Mouse (Mus musculus) lung, postnatal 36 days (tissue): Measurements from ENCODE around the gene Tmem268.
A peak's percentile ranks its signal among the peaks of the same experiment; 100 is the strongest.

ENCODE experiments used
- DNase-seq: peaks from one replicate; pipeline ENCODE4 v3.0.0; 2022; ENCODE audit warnings: mixed read lengths

The Tmem268 gene

DNA sequence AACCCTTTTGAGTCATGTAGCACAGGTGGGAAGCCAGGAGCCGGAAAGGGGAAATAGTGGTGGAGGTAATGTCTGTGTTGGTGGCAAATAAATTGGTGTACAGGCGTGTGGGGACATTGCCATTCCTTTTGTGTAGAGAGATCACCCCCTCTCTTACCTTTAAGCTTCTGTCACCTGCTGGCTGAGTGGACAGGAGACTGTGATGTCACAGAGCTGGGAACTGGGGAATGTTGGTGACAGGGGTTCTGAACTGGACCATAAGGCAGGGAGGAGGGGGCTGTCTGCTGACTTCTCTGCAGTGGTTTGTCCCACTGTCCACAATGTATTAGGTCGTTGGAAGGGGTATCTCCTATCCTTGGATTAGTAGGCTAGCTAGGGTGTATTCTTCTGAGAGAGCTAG, 46.4 kb downstream of the Tmem268 start, which contains the start of gene Gm11213:
Gene Gm11213 (minus strand): TSS at position 317 of the 400 bp plus-strand sequence.
- no peak for DNase-seq

DNA sequence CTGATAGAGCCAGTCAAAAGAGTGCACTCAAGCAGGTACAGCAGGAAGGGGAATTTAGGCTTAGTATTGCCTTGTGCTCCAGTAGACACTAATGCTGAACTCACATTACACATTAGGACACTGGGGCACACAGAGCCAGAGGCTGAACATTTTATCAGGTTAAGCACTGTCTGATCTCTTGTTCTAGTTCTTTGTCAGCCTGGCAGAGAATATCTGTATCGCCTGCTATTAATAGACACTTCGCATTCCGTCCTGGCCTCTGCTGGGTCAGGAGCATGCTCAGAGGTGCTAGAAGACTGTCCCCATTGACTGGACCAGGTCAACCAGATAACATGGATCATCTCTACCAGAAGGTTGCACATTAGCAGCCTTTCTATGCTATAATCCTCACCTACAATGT, 47.0 kb downstream of the Tmem268 start:
- DNase-seq, result no peak

DNA sequence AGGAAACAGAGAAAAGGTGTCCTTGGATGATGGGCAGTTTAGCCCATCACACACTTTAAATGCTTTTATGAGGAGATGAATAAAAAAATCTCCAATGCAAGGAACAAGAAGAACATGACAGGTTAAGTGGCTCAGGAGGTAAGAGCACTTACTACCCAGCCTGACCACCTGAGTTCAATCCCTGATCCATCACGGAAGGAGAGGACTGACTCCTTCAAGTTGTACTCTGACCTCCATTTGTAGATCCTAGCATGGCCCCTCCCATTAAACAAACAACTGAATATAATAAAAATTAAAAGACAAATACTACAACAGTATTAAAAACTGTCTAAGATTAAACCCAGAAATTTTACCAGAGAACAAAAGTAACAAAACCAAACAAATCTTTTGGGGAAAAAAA, 47.4 kb downstream of the Tmem268 start:
- DNase-seq, result no peak

DNA sequence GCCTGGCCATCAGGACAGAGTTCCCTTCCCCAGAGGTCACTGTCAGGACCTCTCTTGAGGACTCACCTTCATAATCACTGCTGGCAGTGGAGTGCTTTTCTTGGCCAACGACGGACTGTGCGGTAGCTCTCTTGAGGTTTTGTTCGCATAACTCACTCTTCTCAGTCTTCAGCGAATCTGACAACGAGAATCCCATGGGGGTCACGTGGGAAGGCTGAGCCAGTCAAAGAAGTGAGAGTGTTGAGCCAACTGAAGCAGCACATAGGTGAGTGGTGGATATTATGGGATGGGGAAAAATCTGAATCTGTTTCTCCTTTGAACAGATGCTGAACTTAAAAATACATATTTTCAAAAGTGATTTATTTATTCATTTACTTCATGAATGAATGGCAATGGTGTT, 49.8 kb downstream of the Tmem268 start:
- no peak for DNase-seq

DNA sequence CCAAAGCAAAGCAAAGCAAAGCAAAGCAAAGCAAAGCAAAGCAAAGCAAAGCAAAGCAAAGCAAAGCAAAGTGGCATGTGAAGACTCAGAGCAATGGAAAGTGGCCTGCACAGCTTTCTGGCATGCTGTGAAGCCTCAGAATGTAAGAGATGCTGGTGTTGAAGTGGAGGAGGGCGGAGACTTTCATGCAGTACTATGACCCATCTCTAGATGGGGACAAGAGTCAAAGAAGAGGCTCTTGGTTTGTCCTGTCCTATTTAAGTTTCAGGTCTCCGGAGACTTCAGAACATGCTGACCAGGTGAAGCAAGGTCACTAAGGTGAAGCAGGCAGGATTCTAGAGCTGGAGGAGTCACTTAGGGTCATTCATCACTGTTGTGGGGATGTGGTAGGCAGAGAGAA, 63.3 kb downstream of the Tmem268 start:
- DNase-seq, result no peak

DNA sequence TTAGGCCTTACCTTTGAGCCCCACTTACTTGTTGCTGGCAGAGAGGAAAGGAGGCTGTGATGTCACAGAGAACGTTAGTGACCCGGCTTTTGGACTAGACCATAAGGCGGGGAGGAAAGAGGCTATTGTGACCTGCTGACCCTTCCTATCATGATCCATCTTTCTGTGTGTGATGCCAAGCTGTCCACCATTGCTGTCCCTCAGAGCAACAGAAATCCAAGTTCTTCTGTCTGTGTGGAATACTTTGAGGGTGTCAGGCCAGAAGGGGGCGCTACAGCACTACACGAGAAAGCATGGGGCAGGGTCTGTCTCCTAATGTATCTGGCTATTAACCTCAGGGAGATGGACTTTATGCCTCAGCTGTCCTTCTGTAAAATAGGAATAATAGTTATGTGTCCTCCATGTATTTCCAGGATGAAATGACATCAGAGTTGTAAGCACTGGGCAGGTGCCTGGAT, 63.8 kb downstream of the Tmem268 start, which contains the start of gene Tex48:
Gene Tex48 (minus strand): TSS at position 51 of the 458 bp plus-strand sequence.
- peak; percentile 51 for DNase-seq

DNA sequence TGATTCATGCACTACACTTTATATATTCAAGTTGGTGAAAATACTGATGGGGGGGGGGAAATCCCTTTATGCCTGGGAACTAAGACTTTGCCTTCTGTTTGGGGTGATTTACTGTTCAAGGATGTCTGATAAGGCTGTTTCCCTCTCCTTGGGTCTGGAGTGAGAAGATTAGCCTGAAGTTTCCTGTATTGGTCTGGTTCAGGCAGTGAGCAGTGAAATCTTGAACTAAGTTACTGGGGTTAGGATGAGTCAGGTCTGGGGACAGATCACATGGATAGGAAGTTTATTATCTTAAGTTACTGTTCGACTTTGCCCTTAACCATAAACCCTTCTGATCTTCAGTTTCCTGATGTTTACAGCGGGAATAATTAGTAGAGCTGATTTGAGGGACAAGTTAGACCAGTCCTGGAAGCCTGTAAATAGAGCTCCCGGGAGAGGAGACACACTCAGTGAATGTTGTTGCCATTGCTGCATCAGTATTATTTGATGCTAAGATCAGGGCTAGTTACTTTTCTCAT, 67.0 kb downstream of the Tmem268 start:
- DNase-seq, result no peak

DNA sequence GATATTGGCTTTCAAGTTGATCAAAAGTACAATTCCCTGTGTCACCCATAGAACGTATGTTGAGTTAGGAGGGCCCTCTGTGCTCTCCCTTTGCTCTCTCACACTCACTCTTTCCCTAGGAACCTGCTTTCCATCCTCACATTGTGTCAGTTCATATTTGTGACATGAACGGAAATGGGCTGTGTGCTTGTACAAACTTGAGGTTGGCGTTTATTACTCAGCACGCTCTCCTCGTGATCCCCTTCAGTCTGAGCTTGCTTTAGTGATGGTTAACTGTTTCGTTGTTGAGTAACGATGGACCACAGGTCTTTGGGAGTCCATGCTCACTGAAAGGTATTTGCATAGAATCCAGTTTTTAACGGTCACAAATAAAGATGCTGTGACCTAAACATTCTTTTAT, 68.5 kb downstream of the Tmem268 start:
- DNase-seq, result no peak

DNA sequence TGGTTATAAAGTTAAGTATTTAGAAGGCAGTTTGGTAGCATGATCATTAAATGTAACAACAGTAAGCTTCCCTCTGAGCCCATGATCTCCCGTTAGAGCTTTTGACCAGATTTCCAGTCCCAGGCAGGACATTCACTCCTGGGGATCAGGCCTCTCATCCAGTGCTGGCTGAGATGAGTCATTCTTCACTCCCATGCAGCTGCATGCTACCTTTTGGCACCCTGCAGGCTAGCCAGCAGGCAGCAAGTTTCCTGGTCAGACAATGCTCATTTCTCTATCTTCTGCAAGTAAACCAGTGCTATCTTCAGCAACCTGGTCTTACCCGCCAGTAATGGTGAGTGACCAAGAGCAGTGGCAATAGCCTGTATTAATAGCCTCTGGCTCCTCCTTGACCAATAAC, 74.6 kb downstream of the Tmem268 start:
- no peak for DNase-seq
